Mouse (Mus musculus): ENCODE measurements at regions not wholly inside any gene's neighbourhood (a gene's known extent, or its start where the extent isn't known, plus 50 kb on each side); places are given as distances from the start of the nearest gene placed in this dataset.

DNA sequence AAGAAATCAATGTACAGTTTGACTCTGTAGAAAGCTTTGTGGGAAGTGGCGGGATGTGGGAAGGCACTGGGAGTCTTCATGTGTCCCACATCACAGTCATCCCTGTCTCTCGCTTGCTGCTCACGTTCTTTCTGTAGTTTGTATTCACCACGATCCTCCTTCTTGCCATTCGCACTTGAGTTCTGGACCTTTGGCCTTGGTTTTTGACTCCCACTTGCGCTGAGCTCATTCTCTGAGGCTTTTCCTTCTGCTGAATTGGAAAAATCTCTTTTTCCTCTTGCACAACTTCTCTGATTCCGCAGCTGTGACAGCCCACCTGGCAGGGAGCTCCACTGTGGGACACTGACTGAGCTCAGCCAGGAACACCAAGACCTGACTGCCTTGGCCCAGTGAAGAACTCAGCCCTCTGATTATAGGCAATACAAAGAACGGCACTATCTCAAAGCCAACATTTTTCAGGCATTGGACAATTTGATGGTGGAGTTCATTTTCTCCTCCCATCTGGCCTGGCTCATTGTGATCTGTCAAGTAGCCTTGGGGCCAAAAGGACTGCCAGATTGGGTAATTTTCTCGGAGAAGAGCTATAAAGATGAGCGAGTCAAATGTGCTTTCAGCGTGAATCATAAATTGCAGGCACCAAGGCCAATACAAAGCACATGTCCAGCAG, 299.9 kb downstream of the Plpp3 start:
- no peak for DNase-seq (ENCODE audit: low read depth in 2 of 2, low spot score in 2 of 2)

DNA sequence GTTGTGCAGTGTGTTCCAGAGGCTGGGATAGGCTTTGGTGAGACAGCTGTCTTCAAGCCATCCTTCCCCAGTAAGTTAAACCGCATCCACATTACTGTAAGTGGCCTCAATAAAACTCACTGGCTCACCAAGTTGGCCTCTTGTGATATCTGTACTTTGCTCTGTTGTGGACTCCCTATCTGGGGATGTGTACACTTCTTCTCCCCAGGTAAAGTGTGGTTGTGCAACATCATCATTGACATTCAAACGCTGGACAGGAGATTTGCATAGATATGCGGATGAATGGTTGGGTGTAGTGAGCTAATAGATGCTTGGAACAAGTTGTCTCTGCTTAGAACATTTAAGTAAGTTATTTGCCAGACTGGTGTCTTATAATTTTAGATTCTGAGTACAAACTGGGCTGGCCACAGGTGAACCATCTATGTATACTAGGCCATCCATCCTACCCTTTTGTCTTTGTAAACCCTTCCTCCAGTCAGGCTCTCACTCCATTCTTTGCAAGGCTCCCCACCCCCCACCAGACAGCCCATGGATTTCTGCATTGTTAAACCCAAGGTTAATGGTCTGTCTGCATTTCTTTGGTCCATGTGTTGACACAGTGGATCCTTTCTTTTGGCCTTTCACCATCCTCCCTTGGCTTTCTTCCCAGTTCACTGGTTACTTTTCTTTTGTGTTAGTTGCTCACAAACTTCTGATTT, 303.0 kb downstream of the Plpp3 start:
- DNase-seq (ENCODE audit: low read depth in 2 of 2, low spot score in 2 of 2): no peak

DNA sequence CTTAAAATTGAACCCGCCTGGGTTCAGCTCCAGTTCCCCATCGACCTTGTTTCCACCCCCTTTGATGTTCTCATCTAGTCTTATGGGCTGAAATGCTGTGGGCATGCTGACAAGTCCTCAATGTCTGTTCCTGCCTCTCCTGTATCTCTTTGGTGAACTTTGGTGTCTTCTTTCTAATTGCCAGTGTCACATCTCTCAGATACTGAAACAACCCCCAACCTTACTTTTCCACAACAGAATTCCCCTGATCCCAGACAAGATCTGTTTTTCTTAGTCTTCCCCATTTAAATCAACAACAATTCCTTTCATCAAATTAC, 303.5 kb downstream of the Plpp3 start:
- no peak for DNase-seq (ENCODE audit: low read depth in 2 of 2, low spot score in 2 of 2)

DNA sequence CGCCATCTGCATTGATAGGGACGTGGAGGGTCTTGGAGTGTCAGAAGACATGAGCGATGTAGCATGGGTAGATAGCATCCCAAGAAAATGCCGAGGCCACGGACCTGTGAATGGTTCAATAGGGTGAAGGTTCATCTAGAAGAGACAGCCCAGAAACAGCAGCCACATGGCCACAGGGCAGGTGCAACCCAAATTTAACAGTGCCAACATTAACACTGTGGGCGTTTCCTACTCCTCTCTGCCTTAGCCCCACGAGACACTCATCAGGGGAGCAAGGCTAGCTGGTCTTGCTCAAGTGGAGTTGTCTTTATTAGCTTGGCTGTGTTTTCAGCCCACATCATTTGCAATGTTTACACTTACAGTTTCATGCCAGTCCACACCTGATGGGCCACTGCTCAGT, 310.7 kb downstream of the Plpp3 start:
- no peak for DNase-seq (ENCODE audit: low read depth in 2 of 2, low spot score in 2 of 2)

DNA sequence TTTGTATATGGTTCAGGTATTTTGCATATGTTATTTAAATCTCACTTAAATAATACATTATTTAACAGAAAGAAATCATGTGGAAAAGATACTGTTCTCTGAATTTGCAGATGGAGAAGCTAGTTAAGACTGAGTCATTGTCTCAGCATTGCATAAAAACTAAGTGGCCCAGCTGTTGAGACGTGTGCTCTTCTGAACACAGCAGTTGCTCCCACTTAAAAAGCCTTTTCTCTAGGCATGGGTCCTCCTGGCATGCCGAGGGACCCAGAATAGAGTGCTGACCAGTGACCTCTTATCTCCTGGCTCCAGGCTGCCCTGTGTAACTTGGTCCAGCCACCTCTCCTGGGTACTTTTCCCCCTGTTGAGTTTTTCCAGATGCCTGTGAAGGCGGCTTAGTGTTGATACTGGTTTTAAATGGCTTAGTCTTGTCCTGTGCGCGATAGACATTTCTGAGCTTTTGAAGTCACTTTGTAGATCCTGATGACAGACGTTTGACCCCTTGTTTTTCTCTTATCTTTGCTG, 312.2 kb downstream of the Plpp3 start:
- no peak for DNase-seq (ENCODE audit: low read depth in 2 of 2, low spot score in 2 of 2)

DNA sequence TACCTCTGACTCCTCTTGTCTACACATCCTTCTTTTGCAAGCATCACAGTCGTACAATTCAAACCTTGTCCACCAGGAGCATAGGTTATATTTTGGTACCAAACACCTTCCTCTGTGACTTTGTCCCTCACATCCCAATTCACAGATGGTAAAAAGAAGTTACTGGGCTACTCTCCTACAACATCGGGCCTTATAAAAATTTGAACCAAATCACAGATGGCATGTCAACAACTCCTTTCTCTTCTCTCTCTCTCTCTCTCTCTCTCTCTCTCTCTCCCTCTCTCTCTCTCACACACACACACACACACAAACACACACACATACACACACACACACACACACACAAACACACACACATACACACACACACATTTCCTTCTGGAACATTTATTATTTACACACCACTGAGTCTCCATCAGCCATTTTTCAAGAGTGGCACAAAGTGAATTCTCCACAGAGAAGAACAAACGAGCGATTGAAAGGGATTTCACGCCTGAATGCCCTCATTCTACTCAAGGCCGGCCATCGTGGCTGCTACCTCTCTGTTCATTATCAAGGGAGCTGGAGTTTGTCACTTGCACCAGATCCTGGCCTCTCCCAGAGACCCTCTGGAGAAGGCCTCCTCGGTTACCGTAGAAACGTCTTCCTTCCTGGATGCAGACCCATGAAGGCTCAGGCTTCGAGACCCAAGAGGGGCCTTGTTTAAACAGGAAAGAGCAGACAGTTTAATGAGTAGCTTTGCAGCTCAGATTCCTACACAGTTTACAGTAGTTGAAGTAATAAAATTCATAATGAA, 314.7 kb upstream of the Gm12728 start:
- DNase-seq (ENCODE audit: low read depth in 2 of 2, low spot score in 2 of 2): no peak

DNA sequence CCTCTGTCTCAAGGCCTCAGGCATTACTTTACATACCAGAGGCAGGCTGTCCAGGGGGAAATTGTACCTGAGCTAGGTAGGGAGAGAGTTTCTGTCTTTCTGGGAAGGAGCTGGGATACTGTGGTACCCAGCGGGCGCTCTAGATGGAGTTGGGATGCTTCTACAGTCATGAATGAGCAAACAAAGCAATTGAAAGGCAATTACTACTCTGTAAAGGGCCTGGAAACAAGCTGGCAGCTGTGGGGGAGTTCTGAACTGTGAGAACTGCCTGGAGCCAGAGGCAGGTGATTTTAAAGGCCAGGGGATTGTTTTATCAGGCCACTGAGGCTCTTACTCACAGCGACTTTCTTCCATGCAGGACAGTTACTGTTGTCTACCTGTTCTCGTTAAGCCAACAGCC, 313.3 kb upstream of the Gm12728 start:
- no peak for DNase-seq (ENCODE audit: low read depth in 2 of 2, low spot score in 2 of 2)

DNA sequence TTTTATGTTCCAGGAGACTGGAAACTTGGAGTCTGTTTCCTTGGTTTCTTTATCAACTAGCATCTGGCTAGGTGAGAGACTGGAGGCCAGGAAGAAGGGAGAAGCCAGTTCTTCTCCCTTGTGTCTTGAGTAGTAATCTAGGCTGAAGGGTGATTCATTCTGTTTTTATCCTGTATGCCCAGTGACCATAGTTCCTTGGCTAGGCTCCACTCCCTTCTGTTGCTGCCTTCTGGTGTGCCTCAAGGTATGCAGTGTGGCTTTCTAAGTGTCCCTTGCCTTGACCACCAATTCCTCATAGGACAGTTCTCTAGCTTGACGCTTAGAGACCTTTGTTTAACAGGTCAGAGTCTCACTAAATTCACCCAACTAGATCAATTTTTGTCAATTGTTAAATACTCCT, 303.3 kb upstream of the Gm12728 start:
- DNase-seq (ENCODE audit: low read depth in 2 of 2, low spot score in 2 of 2): no peak

DNA sequence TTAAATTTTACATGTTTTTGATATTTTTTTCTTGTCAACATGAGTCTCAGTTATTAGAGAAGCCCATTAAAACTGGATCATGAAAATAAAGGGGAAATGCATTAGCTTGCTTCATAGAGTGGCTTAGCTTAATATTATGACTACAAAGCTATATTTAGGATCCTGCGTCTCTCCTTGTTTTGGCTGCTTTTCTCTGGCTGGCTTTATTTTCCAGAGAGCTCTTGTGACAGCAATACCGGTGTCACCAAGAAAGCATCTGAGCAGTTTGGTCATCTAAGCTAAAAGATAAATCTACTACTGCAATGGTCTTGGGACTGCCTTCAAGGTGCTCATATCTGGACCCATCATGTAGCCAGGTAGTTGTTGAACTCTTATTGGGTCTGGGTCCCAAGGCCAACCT, 293.5 kb upstream of the Gm12728 start:
- DNase-seq (ENCODE audit: low read depth in 2 of 2, low spot score in 2 of 2): no peak

DNA sequence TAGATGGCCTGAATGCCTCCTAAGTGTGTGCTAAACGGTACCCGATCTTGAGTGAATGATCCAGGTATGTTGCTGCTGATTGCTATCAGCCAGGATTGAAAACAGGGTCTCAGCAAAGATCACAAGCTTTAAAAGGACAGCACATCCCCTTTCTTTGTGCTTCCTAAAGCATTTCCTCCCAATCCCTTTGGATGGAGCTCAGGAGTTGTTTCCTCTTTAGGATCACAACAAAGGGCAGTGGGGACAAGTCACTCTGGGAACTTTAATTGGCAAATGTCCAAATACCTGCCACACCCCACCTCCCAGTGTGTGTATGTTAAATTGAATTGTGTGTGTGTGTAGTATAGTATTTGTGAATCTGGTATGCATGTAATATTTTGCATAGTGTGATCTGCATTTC, 283.5 kb upstream of the Gm12728 start:
- no peak for DNase-seq (ENCODE audit: low read depth in 2 of 2, low spot score in 2 of 2)

DNA sequence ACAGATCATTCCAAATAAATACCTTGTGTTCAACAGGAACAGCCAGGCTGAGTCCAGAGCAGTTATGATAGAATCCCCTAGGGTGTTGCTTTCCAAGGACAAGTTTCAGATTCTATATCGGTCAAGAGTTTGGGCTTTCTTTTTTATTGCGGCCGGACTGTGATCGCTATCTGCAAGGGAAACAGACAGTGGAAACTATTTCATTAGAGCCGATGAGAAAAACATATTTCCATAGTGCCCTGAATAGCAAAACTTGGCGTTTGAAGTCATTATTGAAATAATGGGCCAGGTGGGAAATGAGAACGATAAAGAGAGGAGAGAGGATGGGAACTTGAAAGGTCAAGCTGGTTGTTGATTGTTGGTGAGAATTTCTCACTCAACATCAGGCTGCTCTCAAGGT, 282.4 kb upstream of the Gm12728 start:
- no peak for DNase-seq (ENCODE audit: low read depth in 2 of 2, low spot score in 2 of 2)

DNA sequence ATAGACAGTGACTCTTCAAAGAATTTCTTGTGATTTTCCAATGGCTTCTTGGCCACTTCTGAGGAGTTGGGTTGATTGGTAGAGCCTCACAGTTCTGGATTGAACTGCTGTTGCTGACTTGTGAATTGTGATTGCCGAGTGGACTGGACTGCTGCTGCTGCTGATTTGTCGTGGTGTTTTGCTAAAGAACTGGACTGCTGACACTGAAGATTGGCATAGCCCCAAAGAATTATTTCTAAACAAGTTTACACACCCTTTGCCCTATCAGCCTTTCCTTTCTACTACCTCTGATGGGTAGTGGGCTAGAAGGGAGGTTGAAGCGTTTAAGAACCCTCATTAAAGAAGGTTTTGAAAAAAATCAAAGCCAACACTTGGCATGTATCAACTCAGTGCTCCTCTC, 280.6 kb upstream of the Gm12728 start:
- DNase-seq (ENCODE audit: low read depth in 2 of 2, low spot score in 2 of 2): no peak

DNA sequence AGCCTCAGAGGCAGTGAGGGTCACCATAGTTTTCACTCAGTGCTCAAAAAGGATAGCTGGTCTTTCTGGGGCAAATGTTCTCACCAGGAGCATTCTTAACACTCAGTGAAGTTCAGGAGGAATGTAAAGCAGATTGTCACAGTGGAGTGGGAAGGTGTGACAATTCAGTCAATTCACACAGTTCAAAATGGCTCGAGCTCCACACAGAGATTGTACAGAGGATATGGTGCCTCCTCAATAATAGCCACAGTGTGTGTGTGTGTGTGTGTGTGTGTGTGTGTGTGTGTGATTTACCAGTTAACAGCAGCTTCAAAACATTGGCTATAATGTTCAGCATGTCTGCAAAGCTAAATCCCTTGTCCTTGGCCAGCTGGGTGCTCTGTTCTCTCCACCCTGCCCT, 279.3 kb upstream of the Gm12728 start:
- no peak for DNase-seq (ENCODE audit: low read depth in 2 of 2, low spot score in 2 of 2)

DNA sequence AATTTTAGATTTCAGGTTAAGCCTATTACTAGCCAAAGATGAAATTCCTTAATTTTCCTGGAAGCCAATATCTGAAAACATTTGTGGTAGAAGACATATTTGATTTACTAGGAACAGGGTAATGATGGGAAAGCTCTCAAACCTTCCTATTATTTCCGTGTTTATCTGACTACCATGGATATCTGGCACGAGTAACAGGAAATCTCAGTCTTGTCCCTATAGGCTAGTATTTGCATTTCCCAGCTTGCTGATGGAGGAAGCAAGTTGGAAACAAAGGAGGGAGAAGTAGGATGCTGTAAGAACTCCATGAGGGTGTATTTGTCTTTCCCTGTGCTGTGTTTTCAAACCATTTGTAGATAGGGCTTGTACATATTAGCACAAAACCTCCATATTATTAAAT, 264.5 kb upstream of the Gm12728 start:
- DNase-seq (ENCODE audit: low read depth in 2 of 2, low spot score in 2 of 2): no peak

DNA sequence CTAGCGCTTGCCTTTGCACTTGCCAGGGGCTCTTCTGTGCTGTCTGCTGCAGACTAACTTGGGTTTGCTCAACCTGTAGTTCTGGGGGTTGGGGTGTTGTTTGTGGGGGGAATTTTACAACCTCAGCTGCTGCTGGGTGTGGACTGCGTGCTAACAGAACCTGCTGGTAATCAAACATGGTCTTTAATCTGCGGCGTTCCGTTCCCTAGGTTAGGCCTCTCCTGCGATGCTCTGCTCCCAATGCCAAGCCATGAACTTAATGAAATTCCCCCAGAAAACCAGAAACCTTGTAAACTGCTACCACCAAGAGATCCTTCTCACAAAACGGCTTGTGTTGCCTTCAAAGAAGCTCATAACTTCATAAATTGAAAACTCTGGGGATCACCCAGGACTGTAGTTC, 262.9 kb upstream of the Gm12728 start:
- DNase-seq (ENCODE audit: low read depth in 2 of 2, low spot score in 2 of 2): no peak

DNA sequence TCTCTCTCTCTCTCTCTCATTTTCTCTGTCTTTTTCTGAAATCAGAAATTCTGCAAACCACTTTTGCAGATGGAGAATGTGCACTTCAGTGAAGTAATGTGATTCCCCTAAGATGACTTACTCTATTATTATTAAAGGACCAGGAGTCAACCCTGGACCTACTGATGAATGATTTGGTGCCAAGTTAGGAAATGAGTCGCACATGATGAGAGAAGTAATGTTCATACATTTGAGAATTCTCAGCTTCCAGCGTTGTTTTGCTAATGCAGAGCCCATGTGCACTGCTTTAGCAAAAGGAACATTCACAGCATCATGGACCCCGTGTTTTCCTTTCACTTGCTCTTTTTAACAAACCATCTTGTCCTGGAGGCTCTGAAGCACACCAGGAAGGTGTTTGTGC, 262.4 kb upstream of the Gm12728 start:
- no peak for DNase-seq (ENCODE audit: low read depth in 2 of 2, low spot score in 2 of 2)

DNA sequence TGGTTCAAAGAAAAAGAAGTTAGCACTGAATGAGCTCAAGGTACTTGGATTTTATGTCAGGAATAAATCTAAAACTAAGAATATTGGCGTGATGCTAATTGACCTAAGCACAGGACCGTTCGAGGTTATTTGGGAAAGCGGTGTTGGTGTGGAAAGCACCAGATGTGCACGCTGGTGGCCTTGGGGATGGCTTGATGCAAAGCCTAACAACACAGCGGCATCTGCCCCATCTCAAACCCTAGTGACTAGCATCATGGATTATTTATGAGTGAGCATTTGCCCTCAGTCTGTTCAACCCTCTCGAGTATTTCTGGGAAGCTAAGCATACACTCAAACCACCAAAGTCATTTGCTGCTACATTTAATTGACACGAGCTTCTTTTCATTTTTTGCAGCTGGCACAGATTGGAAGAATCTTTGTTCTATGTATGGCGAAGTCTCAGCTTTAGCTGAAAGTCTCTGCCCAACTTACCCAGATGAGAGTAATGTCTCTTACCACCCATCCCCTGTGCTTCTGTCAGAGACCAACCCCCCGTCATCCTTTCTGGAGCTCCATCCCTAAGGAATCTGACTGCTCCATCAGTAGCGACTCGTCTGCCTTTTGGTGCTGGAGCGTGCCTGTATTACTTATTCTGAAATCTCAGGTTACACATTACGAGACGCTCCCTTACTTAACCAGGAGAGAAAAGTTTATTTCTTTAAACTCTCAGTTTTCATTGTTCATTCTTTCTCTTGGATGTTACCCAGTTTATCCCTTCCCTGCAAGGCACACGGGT, 257.8 kb upstream of the Gm12728 start:
- DNase-seq (ENCODE audit: low read depth in 2 of 2, low spot score in 2 of 2): no peak

DNA sequence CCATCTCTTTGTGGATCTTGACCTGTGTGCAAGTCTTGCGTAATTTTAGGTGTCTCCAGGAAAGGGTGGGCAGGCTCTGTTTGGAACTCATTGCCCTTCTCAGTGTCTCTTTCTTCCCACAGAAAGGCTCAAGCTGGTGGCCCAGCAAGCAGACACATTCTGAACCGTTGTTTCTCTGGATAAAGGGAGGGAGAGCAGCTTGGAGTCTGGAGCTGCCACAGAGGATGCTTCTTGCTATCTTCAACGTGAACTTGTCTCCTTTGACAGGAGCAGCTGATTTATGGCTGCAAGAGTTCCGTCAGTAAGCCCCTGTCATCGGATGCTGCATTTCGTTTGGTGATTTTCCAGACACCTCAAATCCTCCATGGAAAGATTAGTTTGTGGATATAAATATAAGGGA, 254.2 kb upstream of the Gm12728 start:
- no peak for DNase-seq (ENCODE audit: low read depth in 2 of 2, low spot score in 2 of 2)

DNA sequence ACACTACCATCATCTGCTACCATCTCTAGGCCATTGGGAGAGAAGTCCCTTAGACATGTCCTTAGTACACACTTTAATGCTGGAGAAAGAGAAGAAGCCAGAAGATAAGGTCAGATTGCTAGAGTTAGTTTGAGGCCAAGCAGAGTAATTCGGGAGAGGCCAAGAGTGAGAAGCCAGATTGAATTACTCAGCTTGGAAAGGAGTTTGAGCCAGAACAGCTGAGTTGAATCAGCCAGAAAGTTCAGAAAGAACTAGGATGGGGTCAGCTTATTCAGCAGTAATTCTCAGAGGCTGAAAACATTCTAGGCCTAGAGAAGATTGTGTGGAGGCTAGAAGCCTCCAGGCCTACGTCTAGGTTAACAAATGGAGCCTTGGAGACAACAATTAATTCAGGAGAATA, 244.2 kb upstream of the Gm12728 start:
- DNase-seq (ENCODE audit: low read depth in 2 of 2, low spot score in 2 of 2): no peak

DNA sequence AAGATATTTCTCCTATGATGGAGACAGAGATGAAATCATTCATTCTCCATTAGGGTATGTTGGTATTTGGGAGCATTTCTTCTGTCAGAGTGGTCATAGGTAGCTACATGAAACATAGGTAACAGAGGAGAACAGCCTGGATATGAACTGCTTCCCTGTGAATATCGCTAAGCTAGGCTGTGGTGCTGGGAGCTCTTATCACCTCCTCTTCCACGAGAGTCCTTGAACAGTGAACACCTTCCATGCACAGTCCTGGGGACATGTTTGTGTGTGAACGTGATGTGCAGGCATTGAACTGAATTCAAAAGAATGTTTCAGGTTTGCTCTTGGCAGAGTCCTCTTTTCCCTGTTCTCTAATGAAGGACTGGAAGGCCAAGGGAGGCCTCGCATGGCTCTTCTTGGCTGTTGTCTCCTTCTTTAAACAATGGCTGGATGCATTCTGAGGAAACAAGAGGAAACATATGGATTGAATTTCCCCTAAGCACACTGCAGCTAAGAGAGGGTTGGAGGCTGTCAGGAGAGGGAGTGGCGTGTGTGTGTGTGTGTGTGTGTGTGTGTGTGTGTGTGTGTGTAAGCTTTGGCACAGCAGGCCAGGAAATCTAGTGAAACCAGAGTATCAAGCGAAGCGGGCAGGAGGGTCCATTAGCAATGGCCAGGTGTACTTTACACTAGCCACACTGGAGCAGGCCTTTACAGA, 239.8 kb upstream of the Gm12728 start:
- DNase-seq (ENCODE audit: low read depth in 2 of 2, low spot score in 2 of 2): no peak
